Mouse (Mus musculus) E14TG2a.4 (cell line): ENCODE measurements at regions not wholly inside any gene's neighbourhood (a gene's known extent, or its start where the extent isn't known, plus 50 kb on each side); places are given as distances from the start of the nearest gene placed in this dataset.

Experiments used
- H3K27me3 ChIP-seq: 2 replicates; pipeline ENCODE4 v1.6.1; 2014; ENCODE audit warnings: low read length, control low read depth; ENCODE audit not compliant: insufficient read depth
- H3K36me3 ChIP-seq: 2 replicates; pipeline ENCODE4 v1.6.1; 2014; ENCODE audit warnings: low read length, control low read depth; ENCODE audit not compliant: insufficient read depth
- H3K4me1 ChIP-seq: replicated peaks from 2 replicates; pipeline ENCODE4 v1.6.1; 2014; ENCODE audit warnings: low read depth, low read length, control low read depth
- H3K4me3 ChIP-seq: replicated peaks from 2 replicates; pipeline ENCODE4 v1.5.1; 2014; ENCODE audit warnings: mild to moderate bottlenecking, low read length
- H3K9me3 ChIP-seq: 2 replicates; pipeline ENCODE4 v1.6.1; 2014; ENCODE audit warnings: low read length, control low read depth
- CTCF ChIP-seq: conservative IDR thresholded peaks from 2 replicates; pipeline ENCODE4 v1.5.1; 2014; ENCODE audit warnings: low read length
- NANOG ChIP-seq: IDR thresholded peaks from 2 replicates; pipeline ENCODE4 v1.6.1; 2014; ENCODE audit warnings: borderline replicate concordance, low read length, mixed read lengths

DNA sequence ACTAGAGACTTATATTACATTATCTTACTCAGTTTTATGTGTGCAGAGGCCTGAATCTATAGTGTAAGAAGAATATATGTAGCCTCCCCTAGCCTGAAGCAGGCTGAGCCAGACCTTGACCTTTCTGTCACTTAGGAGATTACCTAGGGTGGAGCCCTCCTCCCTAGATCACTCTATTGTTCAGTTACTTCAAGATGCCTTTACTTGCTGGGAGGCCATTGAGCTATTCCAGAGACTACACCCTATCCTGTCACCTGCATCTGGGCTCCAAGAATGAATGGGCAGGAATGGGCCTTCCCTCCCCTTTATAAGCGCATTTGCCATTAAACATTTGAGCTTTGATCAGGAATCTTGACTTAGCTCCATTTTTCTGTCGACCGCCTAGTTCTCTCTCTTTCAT is 846.9 kb upstream of the Gcfc2 start:
- Histone ChIP-seq H3K9me3 (no peaks in the 10 kb centered on the region), H3K4me1 (peaks cover 33% of the 10 kb centered on the region), H3K36me3 (no peaks in the 10 kb centered on the region), H3K4me3 (no peak overlapping the region), H3K27me3 (no peaks in the 10 kb centered on the region)
- TF ChIP-seq NANOG: peak; percentile 68; the same call in 1 of the 2 replicates
- no peak for TF ChIP-seq CTCF
